Comparison of ENCODE assay signal across 9 mouse cellular contexts in genomic region chr13:29823906-29824305, GRCm38 (mm10). TPM values are rescaled to one million over a fixed set of nuclear protein-coding genes. Genes with fewer than 3 reads are reported as not detected.
DNase-seq lines count a peak whose midpoint lies in the region; ATAC-seq lines count a peak whose summit lies in the region.
"Had no signal": no experiment of that assay in that cellular context is flagged by ENCODE, and none has a peak within 500 bp of the region (broad histone marks: within the 10 kb centered on the region; RNA-seq: fewer than 3 reads in every experiment).

No protein-coding gene starts in this region.

- no peaks in the 10 kb centered on the region for H3K9me3 ChIP-seq in forebrain, embryonic 13.5 days (replicated peaks)
- no peaks in the 10 kb centered on the region for H3K9me3 ChIP-seq in liver, embryonic 12.5 days (replicated peaks)

- no peaks in the 10 kb centered on the region for H3K36me3 ChIP-seq in forebrain, embryonic 13.5 days (ENCODE audit: poor library complexity, severe bottlenecking)
- H3K36me3 ChIP-seq in liver, embryonic 12.5 days = no peaks in the 10 kb centered on the region

- 28% methylated on average over 9 of the region's 9 CpGs for WGBS in forebrain, embryonic 13.5 days
- WGBS in liver, embryonic 12.5 days (ENCODE audit: insufficient replicate concordance) = 83% methylated on average over 9 of the region's 9 CpGs

- intact Hi-C loops in gastrocnemius, postnatal 36 days (cut with DNase I) = no loop called here

- DNase-seq in thymus, postnatal 14 days = peak; percentile 29
- no peak for DNase-seq in thymus, postnatal 0 days (ENCODE audit: low spot score)
- peak; percentile 36 to 68 for DNase-seq in layer of hippocampus, postnatal 14 days (ENCODE audit: low spot score in 2 of 2)
- DNase-seq in right cerebral cortex, postnatal 10 days (ENCODE audit: low spot score in 2 of 2) = peak; percentile 66 to 68
- no peak for DNase-seq in gastrocnemius, postnatal 36 days

- peak overlapping the region; percentile 89 for H3K27ac ChIP-seq in forebrain, embryonic 13.5 days
- no peak overlapping the region for H3K27ac ChIP-seq in liver, embryonic 12.5 days

- H3K9ac ChIP-seq in forebrain, embryonic 13.5 days = no peak overlapping the region
- no peak overlapping the region for H3K9ac ChIP-seq in liver, embryonic 12.5 days

- H3K4me3 ChIP-seq in forebrain, embryonic 13.5 days = no peak overlapping the region
- no peak overlapping the region for H3K4me3 ChIP-seq in liver, embryonic 12.5 days

- peak; percentile 97 for ATAC-seq in forebrain, embryonic 13.5 days
- ATAC-seq in liver, embryonic 12.5 days = no peak
- no peak for ATAC-seq in inflammation-experienced regulatory T-cells, adult 6 months
- ATAC-seq: Patski had no signal

- no peaks in the 10 kb centered on the region for H3K27me3 ChIP-seq in forebrain, embryonic 13.5 days
- no peaks in the 10 kb centered on the region for H3K27me3 ChIP-seq in liver, embryonic 12.5 days (replicated peaks)
- H3K27me3 ChIP-seq: Patski had no signal

- H3K4me2 ChIP-seq in forebrain, embryonic 13.5 days = no peak overlapping the region
- H3K4me2 ChIP-seq in liver, embryonic 12.5 days = no peak overlapping the region

- peaks cover 46% of the 10 kb centered on the region for H3K4me1 ChIP-seq in forebrain, embryonic 13.5 days
- H3K4me1 ChIP-seq in liver, embryonic 12.5 days = peaks cover 40% of the 10 kb centered on the region

RNA-seq across cellular contexts. Expression of gene Cdkal1, which starts 31.6 kb away (rescaled TPM):
- polyA plus RNA-seq in thymus, postnatal 0 days (2015; fragmentation: Nextera tagmentation; extraction: Ambion mirVana) = 31.5 and 31.9 TPM in 2 replicates
- polyA plus RNA-seq in forebrain, embryonic 13.5 days (2015; fragmentation: Nextera tagmentation; extraction: Ambion mirVana) = 29.4 and 29.5 TPM in 2 replicates
- total RNA-seq in layer of hippocampus, postnatal 14 days (2021) = 10 to 100 TPM; 18.4 to 18.8 TPM
- polyA plus RNA-seq in liver, embryonic 12.5 days (2016; fragmentation: Nextera tagmentation; extraction: Ambion mirVana) = 16.0 and 16.6 TPM in 2 replicates
- 10 to 100 TPM; 29.1 to 31.3 TPM for total RNA-seq in gastrocnemius, postnatal 36 days (2021)
- polyA plus RNA-seq in inflammation-experienced regulatory T-cells, adult 6 months (2017; shearing (Covaris generic)) = 10 to 100 TPM; 29.6 to 54.2 (median 51.8) TPM

Comparison
In these comparisons a context has a peak if more than half of its experiments do, and no peak if none do; other contexts are left out.
1. DNase-seq: peak in thymus, postnatal 14 days (single experiment), layer of hippocampus, postnatal 14 days (2 of 2) and right cerebral cortex, postnatal 10 days (2 of 2); none in thymus, postnatal 0 days (single experiment) and gastrocnemius, postnatal 36 days (0 of 2).